Mouse (Mus musculus) myocyte (in vitro differentiated cells): ENCODE measurements around the gene Sptbn1. TPM values are rescaled to one million over a fixed set of nuclear protein-coding genes. Genes with fewer than 3 reads are reported as not detected.

ENCODE experiments used
- H3K27me3 ChIP-seq: one replicate; pipeline ENCODE4 v1.6.1; 2011; ENCODE audit not compliant: control insufficient read depth, insufficient read depth, insufficient read length
- H3K36me3 ChIP-seq: one replicate; pipeline ENCODE4 v1.6.1; 2011; ENCODE audit not compliant: control insufficient read depth, insufficient read depth
- H3K4me2 ChIP-seq: one replicate; pipeline ENCODE4 v1.6.1; 2011; ENCODE audit warnings: low read depth, control low read depth
- H3K4me3 ChIP-seq: one replicate; pipeline ENCODE4 v1.5.1; 2011; ENCODE audit warnings: mild to moderate bottlenecking, control low read depth, moderate library complexity
- H3K79me2 ChIP-seq: one replicate; pipeline ENCODE4 v1.6.1; 2011; ENCODE audit not compliant: control insufficient read depth, insufficient read depth
- H3ac ChIP-seq: one replicate; pipeline ENCODE4 v1.6.1; 2011; ENCODE audit not compliant: control insufficient read depth, insufficient read length
- CEBPB ChIP-seq: IDR thresholded peaks from 2 replicates; pipeline ENCODE4 v1.6.1; 2011; ENCODE audit warnings: mild to moderate bottlenecking, moderate library complexity; ENCODE audit not compliant: poor library complexity, insufficient read depth, severe bottlenecking
- E2F4 ChIP-seq: IDR thresholded peaks from one replicate; pipeline ENCODE4 v1.6.1; 2011; ENCODE audit warnings: mild to moderate bottlenecking, control low read depth, moderate library complexity; ENCODE audit not compliant: insufficient read depth
- MAX ChIP-seq: IDR thresholded peaks from one replicate; pipeline ENCODE4 v1.6.1; 2011; ENCODE audit warnings: low read depth, mild to moderate bottlenecking, control low read depth
- MYOD1 ChIP-seq, 3 experiments: IDR thresholded peaks; one replicate each; pipeline ENCODE4 v1.6.1; 2011; ENCODE audit warnings: control low read depth in 2 of 3, low read depth in 2 of 3, mild to moderate bottlenecking in 2 of 3, moderate library complexity in 1 of 3; ENCODE audit not compliant: insufficient read length in 2 of 3, control insufficient read depth in 1 of 3
- MYOG ChIP-seq, 3 experiments: IDR thresholded peaks; one replicate each; pipeline ENCODE4 v1.6.1; 2011; ENCODE audit warnings: control low read depth in 2 of 3, low read depth in 2 of 3, mild to moderate bottlenecking in 2 of 3; ENCODE audit not compliant: insufficient read length in 2 of 3, control insufficient read depth in 1 of 3, insufficient read depth in 1 of 3
- POLR2A ChIP-seq: IDR thresholded peaks from one replicate; pipeline ENCODE4 v1.6.1; 2011; ENCODE audit warnings: low read depth, mild to moderate bottlenecking, control low read depth, moderate library complexity; ENCODE audit not compliant: insufficient read length
- POLR2AphosphoS2 ChIP-seq: IDR thresholded peaks from one replicate; pipeline ENCODE4 v1.6.1; 2011; ENCODE audit warnings: low read depth, control low read depth; ENCODE audit not compliant: insufficient read length
- REST ChIP-seq: IDR thresholded peaks from one replicate; pipeline ENCODE4 v1.6.1; 2011; ENCODE audit warnings: mild to moderate bottlenecking, control low read depth, moderate library complexity; ENCODE audit not compliant: insufficient read depth, insufficient read length
- SRF ChIP-seq: IDR thresholded peaks from one replicate; pipeline ENCODE4 v1.6.1; 2011; ENCODE audit warnings: low read depth; ENCODE audit not compliant: control insufficient read depth, insufficient read length
- TCF12 ChIP-seq: IDR thresholded peaks from one replicate; pipeline ENCODE4 v1.6.1; 2011; ENCODE audit warnings: mild to moderate bottlenecking, control low read depth; ENCODE audit not compliant: poor library complexity, insufficient read depth, severe bottlenecking
- TCF3 ChIP-seq: IDR thresholded peaks from one replicate; pipeline ENCODE4 v1.6.1; 2011; ENCODE audit warnings: low read depth, control low read depth; ENCODE audit not compliant: insufficient read length
- USF1 ChIP-seq: IDR thresholded peaks from one replicate; pipeline ENCODE4 v1.6.1; 2011; ENCODE audit warnings: low read depth, mild to moderate bottlenecking, control low read depth, moderate library complexity
- polyA plus RNA-seq: library from polyadenylated mRNA; unstranded; fragments of >200 nt; fragmentation: generic; extraction: Trizol; gene quantifications from one replicate; pipeline ENCODE4 v1.2.1, GENCODE M21; 2012; ENCODE audit warnings: missing spikeins

The Sptbn1 gene
- polyA plus RNA-seq, 1 experiment, result 85.4 TPM

DNA sequence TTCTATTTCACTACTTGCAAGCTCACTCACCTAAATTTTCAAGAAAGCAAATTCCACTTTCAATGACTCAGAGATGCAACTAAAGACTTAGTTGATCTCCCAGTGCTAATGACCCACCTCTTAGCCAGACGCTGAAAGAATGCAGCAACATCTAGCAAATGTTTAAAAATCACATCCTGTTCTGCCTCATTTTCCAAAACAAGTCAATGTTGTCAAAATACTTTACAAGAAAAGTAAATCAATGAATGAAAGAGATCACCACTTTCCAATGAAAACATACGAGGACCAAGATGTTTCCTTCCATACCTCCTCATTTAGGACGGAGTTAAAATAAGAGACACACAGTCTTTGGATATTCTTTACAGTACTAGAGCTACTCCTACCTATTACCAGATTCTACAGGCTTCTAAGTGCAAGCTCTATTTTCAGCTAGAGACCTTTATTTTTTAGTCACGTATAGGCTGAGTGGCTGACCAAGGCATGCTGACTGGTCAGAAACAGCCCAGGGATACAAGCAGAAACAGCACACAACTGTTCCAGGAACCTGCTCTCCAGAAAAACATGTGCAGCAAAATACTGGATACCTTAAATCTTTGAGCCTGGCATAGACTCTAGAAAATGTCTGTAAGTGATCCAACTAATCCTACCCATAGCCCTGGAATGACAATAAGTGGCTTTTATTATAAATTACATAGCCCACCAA, 71.5 kb downstream of the Sptbn1 start:
- Histone ChIP-seq H3K4me3 (no peak overlapping the region), H3K79me2 (peaks cover 60% of the 10 kb centered on the region), H3K4me2 (no peak overlapping the region), H3K36me3 (peaks cover 6% of the 10 kb centered on the region), H3ac (no peak overlapping the region), H3K27me3 (no peaks in the 10 kb centered on the region)
- no peak for TF ChIP-seq USF1
- TF ChIP-seq POLR2A, result no peak
- TF ChIP-seq CEBPB, result no peak
- TF ChIP-seq E2F4, result no peak
- no peak for TF ChIP-seq MYOG (IDR thresholded peaks at IDR 0.05; ENCODE audit: control insufficient read depth in 1 of 3, insufficient read depth in 1 of 3, insufficient read length in 2 of 3, low read depth in 2 of 3)
- no peak for TF ChIP-seq SRF
- no peak for TF ChIP-seq POLR2AphosphoS2
- TF ChIP-seq REST, result no peak
- TF ChIP-seq MYOD1 (IDR thresholded peaks at IDR 0.05; ENCODE audit: control insufficient read depth in 1 of 3, insufficient read length in 2 of 3, low read depth in 2 of 3), result no peak
- TF ChIP-seq TCF12, result no peak
- TF ChIP-seq MAX, result no peak
- TF ChIP-seq TCF3, result no peak

DNA sequence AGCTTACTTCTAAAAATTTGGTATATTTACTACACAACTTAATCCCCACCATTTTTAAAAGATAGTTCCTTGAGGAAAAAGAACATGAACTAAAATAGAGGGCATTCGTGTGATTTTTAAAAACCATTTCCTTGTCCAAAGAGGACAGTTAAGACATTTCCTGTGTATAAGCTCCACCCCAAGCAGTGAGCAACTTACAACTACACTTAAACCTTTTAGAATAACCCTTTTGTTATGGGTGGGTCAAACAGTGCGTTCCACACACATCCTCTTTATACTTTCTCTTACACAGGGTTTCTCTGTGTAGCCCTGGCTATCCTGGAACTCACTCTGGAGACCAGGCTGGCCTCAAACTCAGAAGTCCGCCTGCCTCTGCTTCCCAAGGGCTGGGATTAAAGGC, 72.2 kb downstream of the Sptbn1 start:
- no peaks in the 10 kb centered on the region for H3K27me3 ChIP-seq
- no peak overlapping the region for H3K4me2 ChIP-seq
- TF ChIP-seq MAX (no peak), MYOG (IDR thresholded peaks at IDR 0.05; ENCODE audit: control insufficient read depth in 1 of 3, insufficient read depth in 1 of 3, insufficient read length in 2 of 3, low read depth in 2 of 3) (no peak), POLR2A (no peak), MYOD1 (IDR thresholded peaks at IDR 0.05; ENCODE audit: control insufficient read depth in 1 of 3, insufficient read length in 2 of 3, low read depth in 2 of 3) (no peak), E2F4 (no peak), USF1 (no peak), REST (no peak), CEBPB (no peak), SRF (no peak), TCF12 (no peak), POLR2AphosphoS2 (no peak), TCF3 (no peak)
- no peaks in the 10 kb centered on the region for H3K36me3 ChIP-seq
- H3K79me2 ChIP-seq, result peaks cover 59% of the 10 kb centered on the region
- H3ac ChIP-seq, result no peak overlapping the region
- H3K4me3 ChIP-seq, result no peak overlapping the region

DNA sequence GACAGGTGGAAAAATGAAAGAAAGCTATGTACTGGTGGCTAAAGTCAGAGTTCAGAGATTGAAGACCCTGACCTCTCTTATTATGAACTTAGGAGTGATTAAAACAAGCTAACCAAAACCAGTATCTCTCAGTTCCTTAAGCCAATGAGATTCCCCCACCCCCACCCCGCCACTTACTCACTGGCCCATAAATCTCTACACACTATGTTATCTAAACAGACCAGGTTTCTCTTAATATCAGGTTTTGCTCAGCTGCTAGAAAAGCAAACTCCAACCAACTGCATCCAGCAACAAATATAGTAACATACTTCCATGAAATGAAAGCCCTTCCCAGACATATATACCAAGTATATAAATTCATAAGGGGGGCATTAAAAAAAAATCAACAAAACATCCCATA, 73.2 kb downstream of the Sptbn1 start:
- H3K4me2 ChIP-seq, result no peak overlapping the region
- no peaks in the 10 kb centered on the region for H3K27me3 ChIP-seq
- H3K36me3 ChIP-seq, result no peaks in the 10 kb centered on the region
- peaks cover 57% of the 10 kb centered on the region for H3K79me2 ChIP-seq
- TF ChIP-seq E2F4, result no peak
- TF ChIP-seq MAX, result no peak
- no peak for TF ChIP-seq MYOD1 (IDR thresholded peaks at IDR 0.05; ENCODE audit: control insufficient read depth in 1 of 3, insufficient read length in 2 of 3, low read depth in 2 of 3)
- TF ChIP-seq POLR2A, result no peak
- no peak for TF ChIP-seq SRF
- no peak for TF ChIP-seq CEBPB
- no peak for TF ChIP-seq REST
- no peak overlapping the region for H3ac ChIP-seq
- H3K4me3 ChIP-seq, result no peak overlapping the region

DNA sequence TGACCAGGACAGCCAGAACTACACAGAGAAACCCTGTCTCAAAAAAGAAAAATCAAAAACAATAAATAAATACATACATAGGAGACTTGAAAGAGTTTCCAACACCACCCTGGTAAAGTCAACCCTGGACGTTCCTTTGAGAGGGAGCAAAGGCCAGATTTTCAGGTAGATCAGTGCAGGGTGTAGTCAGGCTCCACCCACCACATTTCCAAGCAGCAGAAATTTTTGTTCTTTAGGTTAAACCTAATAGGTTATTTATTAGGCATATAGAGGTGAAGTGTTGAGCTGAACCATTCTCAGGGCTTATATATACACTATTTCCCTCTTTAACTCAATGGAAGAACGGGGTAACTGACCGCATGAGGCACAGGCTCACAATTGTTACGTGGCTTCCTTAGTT, 77.0 kb downstream of the Sptbn1 start:
- H3K27me3 ChIP-seq, result no peaks in the 10 kb centered on the region
- TF ChIP-seq SRF (no peak), POLR2A (no peak), POLR2AphosphoS2 (no peak), TCF3 (no peak), MYOG (IDR thresholded peaks at IDR 0.05; ENCODE audit: control insufficient read depth in 1 of 3, insufficient read depth in 1 of 3, insufficient read length in 2 of 3, low read depth in 2 of 3) (no peak), MYOD1 (IDR thresholded peaks at IDR 0.05; ENCODE audit: control insufficient read depth in 1 of 3, insufficient read length in 2 of 3, low read depth in 2 of 3) (no peak), E2F4 (no peak), USF1 (no peak), CEBPB (no peak), REST (no peak), MAX (no peak), TCF12 (no peak)
- no peaks in the 10 kb centered on the region for H3K36me3 ChIP-seq
- H3K4me2 ChIP-seq, result no peak overlapping the region
- no peak overlapping the region for H3K4me3 ChIP-seq
- H3K79me2 ChIP-seq, result peaks cover 74% of the 10 kb centered on the region
- H3ac ChIP-seq, result no peak overlapping the region

DNA sequence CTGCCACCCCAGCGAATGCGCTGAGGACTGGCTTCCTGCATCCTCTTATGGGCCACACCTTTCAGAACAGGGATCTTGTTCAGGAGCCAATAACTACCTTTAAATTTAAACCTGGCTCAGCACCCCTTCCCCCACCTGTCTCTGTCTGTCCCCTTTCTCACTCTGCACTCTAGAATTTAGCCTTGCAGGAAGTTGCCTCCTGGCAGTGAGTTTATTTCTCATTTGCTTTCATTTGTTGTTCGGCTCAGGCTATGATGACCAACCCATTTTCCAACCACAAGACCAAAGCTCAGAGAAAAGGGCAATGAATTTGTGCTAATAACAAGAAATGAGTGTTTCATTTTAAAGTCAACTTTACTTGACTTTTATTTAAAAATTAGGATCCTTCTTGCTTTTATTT, 77.9 kb downstream of the Sptbn1 start:
- no peak overlapping the region for H3K4me3 ChIP-seq

More for the DNA sequence above, 77.9 kb downstream of the Sptbn1 start:
- TF ChIP-seq TCF3 (no peak), SRF (no peak), POLR2A (no peak), REST (no peak), POLR2AphosphoS2 (no peak), MYOG (IDR thresholded peaks at IDR 0.05; ENCODE audit: control insufficient read depth in 1 of 3, insufficient read depth in 1 of 3, insufficient read length in 2 of 3, low read depth in 2 of 3) (no peak), USF1 (no peak), TCF12 (no peak), MYOD1 (IDR thresholded peaks at IDR 0.05; ENCODE audit: control insufficient read depth in 1 of 3, insufficient read length in 2 of 3, low read depth in 2 of 3) (no peak), MAX (no peak)
- Histone ChIP-seq H3K79me2 (peaks cover 81% of the 10 kb centered on the region), H3K4me2 (no peak overlapping the region), H3K36me3 (no peaks in the 10 kb centered on the region), H3K27me3 (no peaks in the 10 kb centered on the region), H3ac (no peak overlapping the region)
